In the genomic region with DNA sequence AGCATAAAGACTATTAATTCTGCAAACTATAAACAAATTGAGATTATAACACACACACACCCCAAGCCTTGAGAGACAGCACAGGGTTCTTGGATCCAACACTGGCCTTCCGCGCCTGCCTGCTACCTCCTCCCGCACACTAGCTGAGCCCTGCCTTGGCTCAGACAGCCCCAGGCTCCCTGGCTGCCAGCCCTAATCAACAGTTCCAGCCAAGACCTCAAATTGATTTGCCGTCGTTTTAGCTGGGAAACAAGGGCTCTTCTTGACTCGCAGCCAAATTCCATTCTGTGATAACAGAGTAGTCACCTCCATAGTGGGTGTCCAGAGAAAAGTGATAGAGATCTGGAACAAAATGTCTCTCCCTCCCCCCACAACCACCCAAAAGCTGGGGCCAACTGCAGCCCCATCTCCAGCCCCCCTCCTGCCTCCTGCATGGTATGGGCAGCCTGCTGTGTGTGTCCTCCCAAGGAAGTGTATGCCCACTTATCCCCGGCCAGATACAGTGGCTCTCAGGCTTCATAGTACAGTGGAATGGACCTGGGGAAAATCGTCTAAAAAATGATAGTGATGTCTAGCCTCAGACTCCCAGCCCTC, we compare ENCODE assay signal across 7 mouse cellular contexts. TPM values are rescaled to one million over a fixed set of nuclear protein-coding genes. Genes with fewer than 3 reads are reported as not detected.
DNase-seq lines count a peak whose midpoint lies in the region; ATAC-seq and TF ChIP-seq lines count a peak whose summit lies in the region.

No protein-coding gene starts in this region.

- intact Hi-C loops in gastrocnemius, postnatal 14 days (cut with DNase I; ENCODE audit: low total_unique reads): no loop called here

- peak; percentile 36 for DNase-seq in limb, embryonic 14.5 days (ENCODE audit: low spot score)
- DNase-seq in limb, embryonic 10.5 days (ENCODE audit: low spot score): no peak
- peak; percentile 78 for DNase-seq in brain, adult 2 months (ENCODE audit: low read depth, low spot score)
- DNase-seq in cerebellum, postnatal 10 days: peak; percentile 94 to 95
- no peak for DNase-seq in gastrocnemius, postnatal 14 days
- no peak for DNase-seq in urinary bladder, adult 18-20 months (ENCODE audit: low spot score in 2 of 2)

- H3K36me3 ChIP-seq in limb, embryonic 14.5 days (ENCODE audit: control insufficient read depth, insufficient read depth, low read length): no peaks in the 10 kb centered on the region
- H3K36me3 ChIP-seq in limb, embryonic 10.5 days: no peaks in the 10 kb centered on the region
- no peaks in the 10 kb centered on the region for H3K36me3 ChIP-seq in limb, embryonic 15.5 days

- no peaks in the 10 kb centered on the region for H3K9me3 ChIP-seq in limb, embryonic 14.5 days (ENCODE audit: control insufficient read depth, low read length)
- no peaks in the 10 kb centered on the region for H3K9me3 ChIP-seq in limb, embryonic 10.5 days (replicated peaks)
- no peaks in the 10 kb centered on the region for H3K9me3 ChIP-seq in limb, embryonic 15.5 days

- H3K9ac ChIP-seq in limb, embryonic 14.5 days (ENCODE audit: low read depth, low read length, severe bottlenecking): no peak overlapping the region
- no peak overlapping the region for H3K9ac ChIP-seq in limb, embryonic 15.5 days

- no peak overlapping the region for H3K27ac ChIP-seq in limb, embryonic 14.5 days (replicated peaks; ENCODE audit: low read depth, low read length)
- no peak overlapping the region for H3K27ac ChIP-seq in limb, embryonic 10.5 days
- H3K27ac ChIP-seq in limb, embryonic 15.5 days: peak overlapping the region; percentile 35; the same call in 1 of the 2 replicates

- no peaks in the 10 kb centered on the region; the same call in 1 of the 2 replicates for H3K4me1 ChIP-seq in limb, embryonic 14.5 days (ENCODE audit: control insufficient read depth, insufficient read depth, low read length)
- no peaks in the 10 kb centered on the region; the same call in 1 of the 2 replicates for H3K4me1 ChIP-seq in limb, embryonic 10.5 days
- peaks cover 12% of the 10 kb centered on the region; the same call in 1 of the 2 replicates for H3K4me1 ChIP-seq in limb, embryonic 15.5 days

- no peak overlapping the region for H3K4me2 ChIP-seq in limb, embryonic 14.5 days (replicated peaks; ENCODE audit: low read depth, low read length, severe bottlenecking)
- no peak overlapping the region for H3K4me2 ChIP-seq in limb, embryonic 15.5 days

- ATAC-seq in limb, embryonic 14.5 days (ENCODE audit: low FRiP score, low read depth): no peak
- ATAC-seq in limb, embryonic 15.5 days (ENCODE audit: insufficient number of reproducible peaks, low FRiP score, low TSS enrichment, low read depth): no peak

- H3K27me3 ChIP-seq in limb, embryonic 14.5 days (ENCODE audit: control insufficient read depth, insufficient read depth, low read length): no peaks in the 10 kb centered on the region
- H3K27me3 ChIP-seq in limb, embryonic 10.5 days (ENCODE audit: low read depth, poor library complexity, severe bottlenecking): no peaks in the 10 kb centered on the region
- H3K27me3 ChIP-seq in limb, embryonic 15.5 days: peaks cover 8% of the 10 kb centered on the region; the same call in 1 of the 2 replicates

- no peak for TF ChIP-seq POLR2A in limb, embryonic 14.5 days (IDR thresholded peaks at IDR 0.05; ENCODE audit: borderline replicate concordance, extremely low read depth, insufficient read depth, insufficient read length)

- H3K4me3 ChIP-seq in limb, embryonic 14.5 days (replicated peaks; ENCODE audit: low read length): no peak overlapping the region
- H3K4me3 ChIP-seq in limb, embryonic 10.5 days: no peak overlapping the region
- no peak overlapping the region for H3K4me3 ChIP-seq in limb, embryonic 15.5 days

- WGBS in limb, embryonic 14.5 days: 41% methylated on average over 8 of the region's 8 CpGs
- WGBS in limb, embryonic 10.5 days: 70% methylated on average over 8 of the region's 8 CpGs
- WGBS in limb, embryonic 15.5 days: 32% methylated on average over 8 of the region's 8 CpGs

RNA-seq across cellular contexts. Expression of a gene that starts 18.9 kb away (rescaled TPM):
- polyA plus RNA-seq in limb, embryonic 14.5 days (2012; rRNA removed): 10.8 and 10.9 TPM in 2 replicates
- 5.5 and 7.1 TPM in 2 replicates for polyA plus RNA-seq in limb, embryonic 14.5 days (2014; fragmentation: Nextera tagmentation; extraction: Ambion mirVana)
- polyA plus RNA-seq in limb, embryonic 10.5 days (2016; fragmentation: Nextera tagmentation; extraction: Ambion mirVana): 2.5 and 3.5 TPM in 2 replicates
- polyA plus RNA-seq in limb, embryonic 15.5 days (2015; fragmentation: Nextera tagmentation; extraction: Ambion mirVana): 3.9 and 4.1 TPM in 2 replicates
- 1 to 10 TPM; 3.7 to 5.1 TPM for total RNA-seq in gastrocnemius, postnatal 14 days (2021)

Comparison
In these comparisons a context has a peak if more than half of its experiments do, and no peak if none do; other contexts are left out.
1. DNase-seq: peak in limb, embryonic 14.5 days (single experiment), brain, adult 2 months (single experiment) and cerebellum, postnatal 10 days (2 of 2); none in limb, embryonic 10.5 days (single experiment), gastrocnemius, postnatal 14 days (single experiment) and urinary bladder, adult 18-20 months (0 of 2).